Mouse (Mus musculus): ENCODE measurements at regions not wholly inside any gene's neighbourhood (a gene's known extent, or its start where the extent isn't known, plus 50 kb on each side); places are given as distances from the start of the nearest gene placed in this dataset.

- TF ChIP-seq CTCF (conservative IDR thresholded peaks at IDR 0.05; ENCODE audit: insufficient read depth, insufficient read length, low read depth, low read length): no peak
- TF ChIP-seq POLR2A (IDR thresholded peaks at IDR 0.05; ENCODE audit: low read depth, low read length): no peak
Measured at GRCm38 (mm10) chrX:162348341-162348740, 188.8 kb upstream of the Nhs start.
